In genomic region chr17:83564119-83564820, GRCm38 (mm10) we compare ENCODE assay signal across 9 mouse cellular contexts. TPM values are rescaled to one million over a fixed set of nuclear protein-coding genes. Genes with fewer than 3 reads are reported as not detected.
DNase-seq lines count a peak whose midpoint lies in the region; ATAC-seq and TF ChIP-seq lines count a peak whose summit lies in the region.
"Had no signal": no experiment of that assay in that cellular context is flagged by ENCODE, and none has a peak within 500 bp of the region (broad histone marks: within the 10 kb centered on the region; RNA-seq: fewer than 3 reads in every experiment).

No protein-coding gene starts in this region.

- H3K4me1 ChIP-seq in hindbrain, embryonic 10.5 days (replicated peaks), result peaks cover 33% of the 10 kb centered on the region
- no peaks in the 10 kb centered on the region for H3K4me1 ChIP-seq in hindbrain, embryonic 11.5 days (replicated peaks; ENCODE audit: control insufficient read depth, insufficient read depth, low read length)
- H3K4me1 ChIP-seq in stomach, embryonic 15.5 days, result no peaks in the 10 kb centered on the region
- H3K4me1 ChIP-seq in stomach, postnatal 0 days (replicated peaks; ENCODE audit: control insufficient read depth, insufficient read depth), result no peaks in the 10 kb centered on the region
- H3K4me1 ChIP-seq in embryonic facial prominence, embryonic 12.5 days, result peaks cover 6% of the 10 kb centered on the region
- peaks cover 15% of the 10 kb centered on the region; the same call in 1 of the 2 replicates for H3K4me1 ChIP-seq in neural tube, embryonic 15.5 days

- H3K9me3 ChIP-seq in hindbrain, embryonic 10.5 days, result no peaks in the 10 kb centered on the region
- no peaks in the 10 kb centered on the region for H3K9me3 ChIP-seq in hindbrain, embryonic 11.5 days (ENCODE audit: control insufficient read depth, low read length)
- H3K9me3 ChIP-seq in stomach, embryonic 15.5 days, result no peaks in the 10 kb centered on the region
- no peaks in the 10 kb centered on the region for H3K9me3 ChIP-seq in stomach, postnatal 0 days (ENCODE audit: control insufficient read depth, low read length)
- H3K9me3 ChIP-seq in embryonic facial prominence, embryonic 12.5 days, result no peaks in the 10 kb centered on the region
- H3K9me3 ChIP-seq in neural tube, embryonic 15.5 days (replicated peaks), result no peaks in the 10 kb centered on the region

- H3K9ac ChIP-seq in hindbrain, embryonic 11.5 days (ENCODE audit: low read depth, low read length), result no peak overlapping the region
- no peak overlapping the region for H3K9ac ChIP-seq in stomach, embryonic 15.5 days
- no peak overlapping the region for H3K9ac ChIP-seq in stomach, postnatal 0 days (ENCODE audit: low read length)
- H3K9ac ChIP-seq in embryonic facial prominence, embryonic 12.5 days, result no peak overlapping the region
- no peak overlapping the region for H3K9ac ChIP-seq in neural tube, embryonic 15.5 days (replicated peaks)

- H3K4me2 ChIP-seq in hindbrain, embryonic 11.5 days (replicated peaks; ENCODE audit: low read depth, low read length), result no peak overlapping the region
- 0 out of 2 replicates have a peak overlapping the region, but pooled peaks have one; percentile 24 for H3K4me2 ChIP-seq in stomach, embryonic 15.5 days
- no peak overlapping the region for H3K4me2 ChIP-seq in stomach, postnatal 0 days (replicated peaks; ENCODE audit: low read depth)
- H3K4me2 ChIP-seq in embryonic facial prominence, embryonic 12.5 days (replicated peaks), result peak overlapping the region; percentile 10
- H3K4me2 ChIP-seq in neural tube, embryonic 15.5 days, result 0 out of 2 replicates have a peak overlapping the region, but pooled peaks have one; percentile 13

- 70% methylated on average over 12 of the region's 12 CpGs for WGBS in hindbrain, embryonic 10.5 days
- WGBS in hindbrain, embryonic 11.5 days, result 70% methylated on average over 12 of the region's 12 CpGs
- 52% methylated on average over 12 of the region's 12 CpGs for WGBS in stomach, embryonic 15.5 days
- WGBS in stomach, postnatal 0 days, result 49% methylated on average over 12 of the region's 12 CpGs
- 43% methylated on average over 12 of the region's 12 CpGs for WGBS in embryonic facial prominence, embryonic 12.5 days
- 48% methylated on average over 12 of the region's 12 CpGs for WGBS in neural tube, embryonic 15.5 days

- no peaks in the 10 kb centered on the region for H3K27me3 ChIP-seq in hindbrain, embryonic 10.5 days (ENCODE audit: insufficient read depth, poor library complexity, severe bottlenecking)
- H3K27me3 ChIP-seq in hindbrain, embryonic 11.5 days (ENCODE audit: control insufficient read depth, insufficient read depth, low read length), result no peaks in the 10 kb centered on the region
- no peaks in the 10 kb centered on the region for H3K27me3 ChIP-seq in stomach, embryonic 15.5 days (replicated peaks)
- H3K27me3 ChIP-seq in stomach, postnatal 0 days (ENCODE audit: control insufficient read depth, insufficient read depth, low read length), result no peaks in the 10 kb centered on the region
- no peaks in the 10 kb centered on the region for H3K27me3 ChIP-seq in embryonic facial prominence, embryonic 12.5 days
- H3K27me3 ChIP-seq in neural tube, embryonic 15.5 days (replicated peaks), result no peaks in the 10 kb centered on the region

- no peak for TF ChIP-seq EP300 in stomach, postnatal 0 days (optimal IDR thresholded peaks at IDR 0.05)

- no peaks in the 10 kb centered on the region for H3K36me3 ChIP-seq in hindbrain, embryonic 10.5 days
- H3K36me3 ChIP-seq in hindbrain, embryonic 11.5 days (ENCODE audit: control insufficient read depth, insufficient read depth, low read length), result no peaks in the 10 kb centered on the region
- no peaks in the 10 kb centered on the region for H3K36me3 ChIP-seq in stomach, embryonic 15.5 days
- H3K36me3 ChIP-seq in stomach, postnatal 0 days (ENCODE audit: control insufficient read depth, insufficient read depth, low read length), result no peaks in the 10 kb centered on the region
- no peaks in the 10 kb centered on the region for H3K36me3 ChIP-seq in embryonic facial prominence, embryonic 12.5 days
- no peaks in the 10 kb centered on the region for H3K36me3 ChIP-seq in neural tube, embryonic 15.5 days

- no peak overlapping the region for H3K4me3 ChIP-seq in hindbrain, embryonic 10.5 days
- no peak overlapping the region for H3K4me3 ChIP-seq in hindbrain, embryonic 11.5 days (ENCODE audit: low read depth, low read length)
- H3K4me3 ChIP-seq in stomach, embryonic 15.5 days (replicated peaks), result no peak overlapping the region
- no peak overlapping the region for H3K4me3 ChIP-seq in stomach, postnatal 0 days (ENCODE audit: low read depth, low read length)
- no peak overlapping the region for H3K4me3 ChIP-seq in embryonic facial prominence, embryonic 12.5 days
- no peak overlapping the region for H3K4me3 ChIP-seq in neural tube, embryonic 15.5 days (replicated peaks)

- no peak for ATAC-seq in hindbrain, embryonic 11.5 days (ENCODE audit: low FRiP score)
- ATAC-seq in stomach, embryonic 15.5 days (ENCODE audit: insufficient read depth, low FRiP score, low read depth), result no peak
- ATAC-seq in stomach, postnatal 0 days (ENCODE audit: low FRiP score, low TSS enrichment), result no peak
- ATAC-seq in embryonic facial prominence, embryonic 12.5 days (ENCODE audit: insufficient number of reproducible peaks, insufficient read depth, low FRiP score, low TSS enrichment), result no peak
- no peak for ATAC-seq in neural tube, embryonic 15.5 days (ENCODE audit: low FRiP score)

- TF ChIP-seq CTCF in stomach, postnatal 0 days (IDR thresholded peaks at IDR 0.05; ENCODE audit: low read depth), result no peak

- DNase-seq in hindbrain, embryonic 10.5 days (ENCODE audit: low spot score), result no peak
- DNase-seq in hindbrain, embryonic 11.5 days (ENCODE audit: low spot score), result no peak
- DNase-seq in stomach, postnatal 0 days (ENCODE audit: low spot score), result no peak
- DNase-seq in frontal cortex, adult 2 months (ENCODE audit: extremely low spot score in 1 of 2, low spot score in 1 of 2), result no peak
- DNase-seq in ovary, postnatal 36 days (ENCODE audit: low spot score), result no peak
- DNase-seq: right cerebral cortex, adult 18-20 months had no signal

- peak overlapping the region; percentile 53 for H3K27ac ChIP-seq in hindbrain, embryonic 10.5 days
- no peak overlapping the region for H3K27ac ChIP-seq in hindbrain, embryonic 11.5 days (ENCODE audit: low read depth, low read length)
- no peak overlapping the region for H3K27ac ChIP-seq in stomach, embryonic 15.5 days
- no peak overlapping the region for H3K27ac ChIP-seq in stomach, postnatal 0 days (replicated peaks)
- no peak overlapping the region for H3K27ac ChIP-seq in embryonic facial prominence, embryonic 12.5 days
- no peak overlapping the region for H3K27ac ChIP-seq in neural tube, embryonic 15.5 days (replicated peaks)

RNA-seq across cellular contexts. Expression of gene Cox7a2l, which starts 47.1 kb away (rescaled TPM):
- 137 and 146 TPM in 2 replicates for polyA plus RNA-seq in hindbrain, embryonic 10.5 days (2016; fragmentation: Nextera tagmentation; extraction: Ambion mirVana)
- 165 and 179 TPM in 2 replicates for polyA plus RNA-seq in hindbrain, embryonic 11.5 days (2014; fragmentation: Nextera tagmentation; extraction: Ambion mirVana)
- 154 and 165 TPM in 2 replicates for polyA plus RNA-seq in stomach, embryonic 15.5 days (2015; fragmentation: Nextera tagmentation; extraction: Ambion mirVana)
- polyA plus RNA-seq in stomach, postnatal 0 days (2015; fragmentation: Nextera tagmentation; extraction: Ambion mirVana), result 163 and 183 TPM in 2 replicates
- 136 and 141 TPM in 2 replicates for polyA plus RNA-seq in embryonic facial prominence, embryonic 12.5 days (2016; fragmentation: Nextera tagmentation; extraction: Ambion mirVana)
- 197 and 199 TPM in 2 replicates for polyA plus RNA-seq in neural tube, embryonic 15.5 days (2015; fragmentation: Nextera tagmentation; extraction: Ambion mirVana)
- 258 and 285 TPM in 2 replicates for polyA plus RNA-seq in frontal cortex, adult 2 months (2012; rRNA removed)

Comparison
In these comparisons a context has a peak if more than half of its experiments do, and no peak if none do; other contexts are left out.
1. H3K4me2 ChIP-seq: peak in stomach, embryonic 15.5 days (single experiment), embryonic facial prominence, embryonic 12.5 days (single experiment) and neural tube, embryonic 15.5 days (single experiment); none in hindbrain, embryonic 11.5 days (single experiment) and stomach, postnatal 0 days (single experiment).